Mouse (Mus musculus) neural tube, embryonic 11.5 days (tissue): ENCODE results near the gene Sh3kbp1. TPM values are rescaled to one million over a fixed set of nuclear protein-coding genes. Genes with fewer than 3 reads are reported as not detected.

Experiments
- ATAC-seq: fragments of 200-750 bp; cut with Nextera tagmentation; 2 replicates; pipeline ENCODE4 v1.8.0; 2017; ENCODE audit warnings: moderate number of reproducible peaks, mild to moderate bottlenecking, moderate TSS enrichment, moderate library complexity; ENCODE audit not compliant: insufficient read depth, low FRiP score, low TSS enrichment
- DNase-seq: peaks from one replicate; pipeline ENCODE4 v3.0.0-alpha.2; 2015; ENCODE audit warnings: low spot score
- H3K27ac ChIP-seq: fragments of 300-500 bp; sonication (generic); 2 replicates; pipeline ENCODE4 v1.5.1; 2014; ENCODE audit warnings: low read depth, mild to moderate bottlenecking, low read length
- H3K27me3 ChIP-seq: fragments of 300-500 bp; sonication (generic); 2 replicates; pipeline ENCODE4 v1.6.1; 2014; ENCODE audit warnings: mild to moderate bottlenecking, low read length, mixed read lengths; ENCODE audit not compliant: control insufficient read depth, insufficient read depth
- H3K36me3 ChIP-seq: fragments of 300-500 bp; sonication (generic); 2 replicates; pipeline ENCODE4 v1.6.1; 2014; ENCODE audit warnings: mild to moderate bottlenecking, low read length, moderate library complexity, mixed read lengths; ENCODE audit not compliant: control insufficient read depth, insufficient read depth
- H3K4me1 ChIP-seq: fragments of 300-500 bp; sonication (generic); 2 replicates; pipeline ENCODE4 v1.6.1; 2014; ENCODE audit warnings: low read length, mixed read lengths; ENCODE audit not compliant: control insufficient read depth, insufficient read depth
- H3K4me2 ChIP-seq: fragments of 300-500 bp; sonication (generic); 2 replicates; pipeline ENCODE4 v1.6.1; 2014; ENCODE audit warnings: low read depth, mild to moderate bottlenecking, moderate library complexity
- H3K4me3 ChIP-seq: fragments of 300-500 bp; sonication (generic); 2 replicates; pipeline ENCODE4 v1.5.1; 2014; ENCODE audit warnings: low read depth, low read length
- H3K9ac ChIP-seq: fragments of 300-500 bp; sonication (generic); 2 replicates; pipeline ENCODE4 v1.6.1; 2014; ENCODE audit warnings: mild to moderate bottlenecking, low read length
- H3K9me3 ChIP-seq: fragments of 300-500 bp; sonication (generic); 2 replicates; pipeline ENCODE4 v1.6.1; 2016; ENCODE audit warnings: low read length; ENCODE audit not compliant: control insufficient read depth
- WGBS: fragments of 180-500 bp; shearing (Covaris S2); extraction: QIAGEN DNeasy Blood & Tissue Kit; methylation state at CpG from one replicate; pipeline ENCODE4 v1.1.7; 2014; 5-methylcytosine and 5-hydroxymethylcytosine counted together
- polyA plus RNA-seq: library from polyadenylated mRNA; unstranded; fragments of >200 nt; fragmentation: Nextera tagmentation; extraction: Ambion mirVana; gene quantifications from 2 replicates; pipeline ENCODE4 v1.2.1, GENCODE M21; 2014

The Sh3kbp1 gene
- polyA plus RNA-seq, 1 experiment from 2014 or later, result 42.6 TPM

DNA sequence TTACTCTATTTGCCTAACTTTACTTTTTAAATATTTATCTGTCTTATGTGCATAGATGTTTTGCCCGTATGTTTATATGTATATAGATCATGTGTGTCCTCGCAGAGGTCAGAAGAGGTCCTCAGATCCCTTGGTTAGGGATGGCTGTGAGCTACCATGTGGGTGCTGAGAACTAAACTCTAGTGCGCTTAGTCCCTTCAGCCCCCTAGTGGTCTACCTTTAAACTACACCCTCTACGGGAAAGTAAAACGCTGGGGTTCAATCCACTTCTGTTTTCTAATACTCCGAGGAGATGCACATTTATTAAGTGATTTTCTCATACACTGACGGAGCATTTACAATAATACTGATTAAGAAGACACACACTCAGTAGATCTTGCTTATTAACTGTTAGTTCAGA is 44.3 kb downstream of the Sh3kbp1 start:
- Histone ChIP-seq H3K4me3 (no peak overlapping the region), H3K36me3 (no peaks in the 10 kb centered on the region), H3K27me3 (no peaks in the 10 kb centered on the region), H3K4me2 (no peak overlapping the region), H3K27ac (no peak overlapping the region), H3K4me1 (no peaks in the 10 kb centered on the region), H3K9ac (no peak overlapping the region), H3K9me3 (no peaks in the 10 kb centered on the region)
- DNase-seq, result no peak
- 84% methylated on average over 7 of the region's 7 CpGs for WGBS
- no peak for ATAC-seq

DNA sequence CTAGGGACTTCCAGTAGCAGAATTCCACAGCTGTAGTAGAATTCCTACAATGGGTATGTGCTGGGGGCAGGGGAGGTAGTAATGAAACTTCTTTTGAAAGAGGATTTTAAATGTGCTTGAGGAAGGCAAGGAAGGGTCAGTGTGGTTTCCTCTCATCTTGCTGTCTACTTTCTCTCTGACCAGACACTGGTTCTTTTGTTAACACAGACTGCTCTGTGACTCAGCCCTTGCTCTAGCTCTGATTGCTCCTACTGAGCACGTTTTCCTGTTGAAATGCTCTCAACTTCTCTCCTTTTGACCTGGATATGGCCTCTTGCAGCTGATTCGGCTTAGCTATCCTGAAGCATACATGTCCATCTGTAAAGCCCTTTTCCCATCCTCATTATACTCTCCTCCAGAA is 45.4 kb downstream of the Sh3kbp1 start:
- no peak overlapping the region for H3K27ac ChIP-seq
- 39% methylated on average over 2 of the region's 2 CpGs for WGBS
- H3K36me3 ChIP-seq, result no peaks in the 10 kb centered on the region
- ATAC-seq (no peak), DNase-seq (no peak)
- H3K4me3 ChIP-seq, result no peak overlapping the region
- no peak overlapping the region for H3K4me2 ChIP-seq
- no peaks in the 10 kb centered on the region for H3K9me3 ChIP-seq
- no peak overlapping the region for H3K9ac ChIP-seq
- H3K27me3 ChIP-seq, result no peaks in the 10 kb centered on the region
- no peaks in the 10 kb centered on the region for H3K4me1 ChIP-seq

- DNase-seq (no peak), ATAC-seq (no peak)
- Histone ChIP-seq H3K9me3 (no peaks in the 10 kb centered on the region), H3K4me3 (no peak overlapping the region), H3K4me2 (no peak overlapping the region), H3K27ac (no peak overlapping the region), H3K27me3 (no peaks in the 10 kb centered on the region), H3K36me3 (no peaks in the 10 kb centered on the region), H3K9ac (no peak overlapping the region), H3K4me1 (no peaks in the 10 kb centered on the region)
- WGBS, result 38% methylated on average over 2 of the region's 2 CpGs
Measured at GRCm38 (mm10) chrX:159676242-159676641, 49.2 kb downstream of the Sh3kbp1 start.

GRCm38 (mm10) chrX:159677585-159678319 is 50.7 kb downstream of the Sh3kbp1 start:
- no peak for DNase-seq
- H3K9ac ChIP-seq, result no peak overlapping the region
- no peak overlapping the region for H3K4me3 ChIP-seq
- WGBS, result 67% methylated on average over 4 of the region's 4 CpGs
- no peak overlapping the region for H3K4me2 ChIP-seq
- H3K36me3 ChIP-seq, result no peaks in the 10 kb centered on the region
- no peaks in the 10 kb centered on the region for H3K4me1 ChIP-seq
- H3K27me3 ChIP-seq, result no peaks in the 10 kb centered on the region
- H3K9me3 ChIP-seq, result no peaks in the 10 kb centered on the region
- ATAC-seq, result no peak
- H3K27ac ChIP-seq, result no peak overlapping the region

DNA sequence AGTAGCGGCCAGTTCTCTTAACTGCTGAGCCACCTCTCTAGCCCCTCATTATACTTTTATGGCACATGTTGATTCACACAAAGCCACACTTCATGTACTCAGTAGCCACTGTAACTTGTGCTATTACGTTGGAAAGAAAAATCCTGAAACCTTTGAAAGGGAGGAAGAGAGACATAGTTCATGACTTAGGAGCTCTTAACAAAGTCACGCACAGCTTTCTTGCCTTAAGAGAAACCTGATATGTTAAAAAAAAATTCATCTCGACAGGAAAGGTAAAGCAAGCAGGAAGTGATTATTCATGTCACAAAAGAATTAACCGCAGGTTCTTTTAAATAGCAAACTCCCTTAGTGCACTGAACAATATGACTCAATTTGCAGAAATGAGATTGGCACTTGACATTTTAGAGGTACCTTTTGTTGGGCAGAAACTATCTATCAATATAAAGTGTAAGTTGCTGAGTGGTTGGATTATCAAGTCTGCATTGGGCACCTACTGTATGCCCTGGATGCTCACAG is 51.3 kb downstream of the Sh3kbp1 start:
- Histone ChIP-seq H3K27ac (no peak overlapping the region), H3K4me3 (no peak overlapping the region), H3K9me3 (no peaks in the 10 kb centered on the region), H3K4me2 (no peak overlapping the region), H3K4me1 (no peaks in the 10 kb centered on the region), H3K27me3 (no peaks in the 10 kb centered on the region), H3K36me3 (no peaks in the 10 kb centered on the region), H3K9ac (no peak overlapping the region)
- ATAC-seq (no peak), DNase-seq (no peak)
- WGBS, result 78% methylated on average over 5 of the region's 5 CpGs

- Histone ChIP-seq H3K4me1 (no peaks in the 10 kb centered on the region), H3K36me3 (no peaks in the 10 kb centered on the region), H3K9ac (no peak overlapping the region), H3K27me3 (no peaks in the 10 kb centered on the region), H3K27ac (no peak overlapping the region), H3K4me3 (no peak overlapping the region), H3K9me3 (no peaks in the 10 kb centered on the region), H3K4me2 (no peak overlapping the region)
- 71% methylated on average over 1 of the region's 1 CpGs for WGBS
- DNase-seq (no peak), ATAC-seq (no peak)
Measured at GRCm38 (mm10) chrX:159685521-159685920, 58.4 kb downstream of the Sh3kbp1 start.

GRCm38 (mm10) chrX:159686850-159687249 is 59.8 kb downstream of the Sh3kbp1 start:
- no peaks in the 10 kb centered on the region for H3K27me3 ChIP-seq
- 91% methylated on average over 4 of the region's 4 CpGs for WGBS

DNA sequence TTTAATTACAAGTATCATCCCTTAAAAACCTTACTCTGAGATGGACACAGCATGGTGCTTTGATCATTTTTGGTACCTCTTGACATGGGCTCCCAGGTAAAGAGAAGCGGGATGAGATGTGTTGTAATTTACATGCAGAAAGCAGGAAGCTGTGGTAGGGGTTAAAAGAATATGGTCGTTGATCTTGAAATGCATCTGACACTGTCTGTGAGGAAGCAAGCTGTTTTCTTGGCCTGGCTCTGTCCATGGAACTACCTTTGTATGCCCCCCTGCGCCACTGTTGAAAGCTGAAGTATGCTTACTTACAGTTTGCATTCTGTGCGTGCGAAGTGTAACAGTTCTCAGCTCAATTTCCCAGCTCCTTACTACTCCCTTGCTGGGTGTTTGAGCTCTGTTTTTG is 61.6 kb downstream of the Sh3kbp1 start:
- H3K36me3 ChIP-seq, result no peaks in the 10 kb centered on the region
- H3K27ac ChIP-seq, result no peak overlapping the region
- no peak overlapping the region for H3K4me3 ChIP-seq
- no peak overlapping the region for H3K9ac ChIP-seq
- H3K4me1 ChIP-seq, result no peaks in the 10 kb centered on the region
- H3K4me2 ChIP-seq, result no peak overlapping the region
- H3K27me3 ChIP-seq, result no peaks in the 10 kb centered on the region
- 88% methylated on average over 5 of the region's 5 CpGs for WGBS
- no peaks in the 10 kb centered on the region for H3K9me3 ChIP-seq
- ATAC-seq (no peak), DNase-seq (no peak)

More at GRCm38 (mm10) chrX:159686850-159687249, 59.8 kb downstream of the Sh3kbp1 start:
- no peak overlapping the region for H3K4me2 ChIP-seq
- no peak overlapping the region for H3K27ac ChIP-seq
- no peak overlapping the region for H3K4me3 ChIP-seq
- H3K9me3 ChIP-seq, result no peaks in the 10 kb centered on the region
- H3K36me3 ChIP-seq, result no peaks in the 10 kb centered on the region
- H3K4me1 ChIP-seq, result no peaks in the 10 kb centered on the region
- ATAC-seq (no peak), DNase-seq (no peak)
- H3K9ac ChIP-seq, result no peak overlapping the region

DNA sequence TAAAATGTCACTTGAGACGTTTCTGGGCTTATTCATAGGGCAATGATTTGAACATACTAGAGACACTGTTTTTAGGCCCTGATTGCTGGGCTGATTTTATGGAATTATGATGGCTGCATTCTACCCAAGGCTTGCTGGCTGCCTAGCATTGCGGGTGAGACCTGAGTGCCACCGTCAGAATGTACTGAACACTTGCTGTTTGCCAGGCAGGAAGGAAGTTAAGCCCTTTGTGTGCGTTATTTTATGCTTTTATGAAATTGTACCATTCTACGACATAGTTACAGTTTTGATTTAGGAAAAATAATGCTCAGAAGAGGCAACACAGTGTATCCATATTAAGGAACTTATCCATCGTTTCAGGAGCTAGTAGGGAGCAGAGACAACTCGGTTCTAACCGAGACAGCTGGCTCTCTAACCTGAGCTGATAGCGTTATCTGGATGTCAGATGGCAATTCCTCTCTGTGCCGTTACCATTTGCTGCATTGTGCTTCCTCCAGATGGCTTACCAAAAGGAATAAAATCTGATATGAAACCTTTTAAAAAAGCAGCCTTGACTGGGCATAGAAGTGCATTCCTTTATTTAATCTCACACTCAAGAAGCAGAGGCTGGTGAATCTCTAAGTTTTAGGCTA is 62.8 kb downstream of the Sh3kbp1 start:
- H3K4me2 ChIP-seq, result no peak overlapping the region
- no peak overlapping the region for H3K27ac ChIP-seq
- H3K9ac ChIP-seq, result no peak overlapping the region
- WGBS, result 87% methylated on average over 10 of the region's 10 CpGs
- no peaks in the 10 kb centered on the region for H3K36me3 ChIP-seq
- H3K9me3 ChIP-seq, result no peaks in the 10 kb centered on the region
- no peaks in the 10 kb centered on the region for H3K4me1 ChIP-seq
- H3K27me3 ChIP-seq, result no peaks in the 10 kb centered on the region
- no peak for DNase-seq
- no peak for ATAC-seq
- H3K4me3 ChIP-seq, result no peak overlapping the region
